Mouse (Mus musculus) hindbrain, embryonic 15.5 days (tissue): Measurements from ENCODE around the gene Senp5. TPM values are rescaled to one million over a fixed set of nuclear protein-coding genes. Genes with fewer than 3 reads are reported as not detected.

Experiments
- ATAC-seq: fragments of 200-750 bp; cut with Nextera tagmentation; 2 replicates; pipeline ENCODE4 v1.8.0; 2017; ENCODE audit warnings: low read depth, moderate number of reproducible peaks, moderate TSS enrichment; ENCODE audit not compliant: low FRiP score
- H3K27ac ChIP-seq: fragments of 300-500 bp; sonication (generic); replicated peaks from 2 replicates; pipeline ENCODE4 v1.5.1; 2015; ENCODE audit warnings: mild to moderate bottlenecking, inconsistent platforms
- H3K27me3 ChIP-seq: fragments of 300-500 bp; sonication (generic); 2 replicates; pipeline ENCODE4 v1.6.1; 2015; ENCODE audit warnings: control low read depth, inconsistent platforms
- H3K36me3 ChIP-seq: fragments of 300-500 bp; sonication (generic); 2 replicates; pipeline ENCODE4 v1.6.1; 2015; ENCODE audit warnings: control low read depth, inconsistent platforms
- H3K4me1 ChIP-seq: fragments of 300-500 bp; sonication (generic); replicated peaks from 2 replicates; pipeline ENCODE4 v1.6.1; 2015; ENCODE audit warnings: control low read depth, inconsistent platforms
- H3K4me2 ChIP-seq: fragments of 300-500 bp; sonication (generic); 2 replicates; pipeline ENCODE4 v1.6.1; 2015; ENCODE audit warnings: moderate library complexity, mild to moderate bottlenecking, inconsistent platforms
- H3K4me3 ChIP-seq: fragments of 300-500 bp; sonication (generic); 2 replicates; pipeline ENCODE4 v1.5.1; 2015; ENCODE audit warnings: mild to moderate bottlenecking, inconsistent platforms
- H3K9ac ChIP-seq: fragments of 300-500 bp; sonication (generic); 2 replicates; pipeline ENCODE4 v1.6.1; 2015; ENCODE audit warnings: inconsistent platforms
- H3K9me3 ChIP-seq: fragments of 300-500 bp; sonication (generic); 2 replicates; pipeline ENCODE4 v1.6.1; 2016; ENCODE audit warnings: control low read depth, inconsistent platforms
- WGBS: fragments of 180-500 bp; shearing (Covaris S2); methylation state at CpG from one replicate; pipeline ENCODE4 v1.1.7; 2015; 5-methylcytosine and 5-hydroxymethylcytosine counted together
- microRNA-seq: library from miRNA; unstranded; fragments of <30 nt; microRNA quantifications from one replicate; pipeline ENCODE4, GENCODE M21; 2016
- polyA plus RNA-seq: library from polyadenylated mRNA; unstranded; fragments of >200 nt; fragmentation: Nextera tagmentation; extraction: Ambion mirVana; gene quantifications from 2 replicates; pipeline ENCODE4 v1.2.1, GENCODE M21; 2015

The Senp5 gene
- polyA plus RNA-seq, 1 experiment from 2014 or later, result 15.3 TPM

- peaks cover 4% of the 10 kb centered on the region for H3K4me1 ChIP-seq
- no peak overlapping the region for H3K27ac ChIP-seq
- 0 out of 2 replicates have a peak overlapping the region, but pooled peaks have one; percentile 1 for H3K9ac ChIP-seq
- peak; percentile 79; the same call in 1 of the 2 replicates for ATAC-seq
- H3K36me3 ChIP-seq, result no peaks in the 10 kb centered on the region
- H3K27me3 ChIP-seq, result no peaks in the 10 kb centered on the region
- H3K4me3 ChIP-seq, result no peak overlapping the region
- H3K9me3 ChIP-seq, result no peaks in the 10 kb centered on the region
- 4% methylated on average over 14 of the region's 14 CpGs for WGBS
- H3K4me2 ChIP-seq, result peak overlapping the region; percentile 32
Measured at GRCm38 (mm10) chr16:31918248-31918724, 84.8 kb downstream of the Senp5 start.

DNA sequence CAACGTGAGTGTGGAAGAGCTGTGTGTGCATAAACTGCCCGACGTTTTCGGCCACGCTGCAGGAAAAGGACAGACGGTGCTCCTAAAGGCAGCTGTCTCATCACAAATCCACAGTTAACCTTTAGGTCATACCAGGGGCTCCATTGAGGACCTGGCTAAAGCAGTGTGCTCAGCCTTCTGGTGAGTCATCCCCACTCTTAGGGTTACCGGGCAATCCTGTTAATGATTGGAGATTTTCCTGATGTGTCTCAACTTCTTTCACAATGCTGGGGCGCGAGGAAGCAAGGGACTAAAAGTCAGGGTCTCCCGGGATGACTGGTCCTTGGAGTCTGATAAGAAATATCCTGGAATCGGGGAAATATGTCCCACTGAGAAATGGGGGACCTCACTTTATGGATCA lies 85.3 kb downstream of the Senp5 start:
- Histone ChIP-seq H3K4me1 (peaks cover 4% of the 10 kb centered on the region), H3K9ac (0 out of 2 replicates have a peak overlapping the region, but pooled peaks have one; percentile 1), H3K27ac (no peak overlapping the region), H3K27me3 (no peaks in the 10 kb centered on the region), H3K4me2 (no peak overlapping the region; the same call in 1 of the 2 replicates), H3K4me3 (no peak overlapping the region), H3K36me3 (no peaks in the 10 kb centered on the region), H3K9me3 (no peaks in the 10 kb centered on the region)
- ATAC-seq, result no peak
- 74% methylated on average over 11 of the region's 11 CpGs for WGBS

DNA sequence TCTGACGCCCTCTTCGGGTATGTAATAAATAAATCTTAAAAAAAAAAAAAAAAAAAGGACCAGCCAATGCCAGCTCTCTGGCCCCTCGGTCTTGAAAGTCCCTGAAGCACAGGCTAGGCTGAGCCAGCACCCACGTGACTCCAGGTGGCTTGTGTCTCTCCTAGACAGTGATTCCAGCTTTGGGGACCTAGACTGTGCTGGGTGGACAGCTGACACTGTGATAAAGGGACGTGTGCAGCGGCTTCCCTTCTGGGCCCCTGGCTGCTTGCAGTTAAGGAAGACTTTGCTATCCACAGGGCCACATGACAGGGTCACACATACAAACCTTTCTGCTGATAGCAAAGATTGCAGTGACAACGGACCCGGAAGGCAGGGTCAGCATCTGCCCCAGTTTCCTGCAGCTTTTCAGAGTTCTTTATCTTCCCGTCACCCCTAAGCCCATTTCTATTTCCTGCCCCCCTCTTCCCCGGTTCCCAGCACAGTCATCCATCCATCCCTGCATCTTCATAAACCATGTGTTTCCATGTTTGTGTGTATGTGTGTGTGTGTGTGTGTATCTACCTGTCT lies 92.7 kb downstream of the Senp5 start:
- Histone ChIP-seq H3K9me3 (no peaks in the 10 kb centered on the region), H3K4me3 (no peak overlapping the region), H3K27ac (no peak overlapping the region), H3K27me3 (no peaks in the 10 kb centered on the region), H3K4me2 (no peak overlapping the region), H3K9ac (no peak overlapping the region), H3K36me3 (no peaks in the 10 kb centered on the region), H3K4me1 (peaks cover 13% of the 10 kb centered on the region)
- WGBS, result 77% methylated on average over 10 of the region's 10 CpGs
- no peak for ATAC-seq

Small RNA genes within 50 kb of the gene (microRNA-seq; reads per million reads assigned to microRNA genes)
- not detected for gene Gm26269

Other genes with a start within 250 kb of the Senp5 start
- 0.29 and 0.31 TPM in 2 replicates for gene Meltf, start 124.5 kb downstream of the Senp5 start, polyA plus RNA-seq
- gene Pigz, start 69.4 kb downstream of the Senp5 start, polyA plus RNA-seq, result 4.2 and 4.8 TPM in 2 replicates
- 118 and 123 TPM in 2 replicates for gene 0610012G03Rik, start 54.8 kb downstream of the Senp5 start, polyA plus RNA-seq
- 89.0 and 93.7 TPM in 2 replicates for gene Ncbp2, start 54.8 kb downstream of the Senp5 start, polyA plus RNA-seq
- gene Pak2, start 76.1 kb upstream of the Senp5 start, polyA plus RNA-seq, result 30.1 and 31.8 TPM in 2 replicates
- 101 TPM in 2 replicates for gene Pigx, start 96.5 kb upstream of the Senp5 start, polyA plus RNA-seq
- gene Cep19, start 96.5 kb upstream of the Senp5 start, polyA plus RNA-seq, result 44.2 and 48.2 TPM in 2 replicates
- gene Nrros, start 162.3 kb upstream of the Senp5 start, polyA plus RNA-seq, result 8.0 and 8.4 TPM in 2 replicates
- not detected in 2 replicates for gene Bex6, start 176.5 kb upstream of the Senp5 start, polyA plus RNA-seq
- gene Fbxo45, start 243.9 kb upstream of the Senp5 start, polyA plus RNA-seq, result 20.5 and 21.8 TPM in 2 replicates
- gene Wdr53, start 243.9 kb upstream of the Senp5 start, polyA plus RNA-seq, result 13.9 and 15.1 TPM in 2 replicates